Mouse (Mus musculus): Measurements from ENCODE around the gene Tnmd. TPM values are rescaled to one million over a fixed set of nuclear protein-coding genes. Genes with fewer than 3 reads are reported as not detected.
A peak's percentile ranks its signal among the peaks of the same experiment; 100 is the strongest.

Gene Tnmd
- polyA plus RNA-seq (2015; fragmentation: Nextera tagmentation; extraction: Ambion mirVana), result 0.53 and 0.96 TPM in 2 replicates

GRCm38 (mm10) chrX:133850680-133851079 lies at the start of gene Tnmd:
TSS of gene Tnmd (plus strand) at chrX:133850980.
- ATAC-seq, result no peak
- no peak within 1 kb of the TSS for H3K27ac ChIP-seq
- H3K27me3 ChIP-seq, result no peaks in the 10 kb centered on the region
- no peak within 1 kb of the TSS for H3K4me2 ChIP-seq (replicated peaks)
- no peak within 1 kb of the TSS for H3K4me3 ChIP-seq (replicated peaks)
- H3K9me3 ChIP-seq, result no peaks in the 10 kb centered on the region
- WGBS, result 89% methylated on average over 5 of the region's 5 CpGs
- no peak within 1 kb of the TSS for H3K9ac ChIP-seq (replicated peaks)
- no peaks in the 10 kb centered on the region for H3K4me1 ChIP-seq (replicated peaks)
- no peaks in the 10 kb centered on the region for H3K36me3 ChIP-seq

- 92% methylated on average over 4 of the region's 4 CpGs for WGBS
- Histone ChIP-seq H3K9ac (replicated peaks) (no peak overlapping the region), H3K4me2 (replicated peaks) (no peak overlapping the region), H3K27me3 (no peaks in the 10 kb centered on the region), H3K4me3 (replicated peaks) (no peak overlapping the region), H3K36me3 (no peaks in the 10 kb centered on the region), H3K9me3 (no peaks in the 10 kb centered on the region), H3K4me1 (replicated peaks) (no peaks in the 10 kb centered on the region), H3K27ac (no peak overlapping the region)
- ATAC-seq, result no peak
These were observed 2.9 kb downstream of the Tnmd start for GRCm38 (mm10) chrX:133853637-133854036.

GRCm38 (mm10) chrX:133869743-133870142 lies 19.0 kb downstream of the Tnmd start:
- no peaks in the 10 kb centered on the region for H3K4me1 ChIP-seq (replicated peaks)
- no peak for ATAC-seq
- 96% methylated on average over 6 of the region's 6 CpGs for WGBS
- H3K9ac ChIP-seq (replicated peaks), result no peak overlapping the region
- H3K27ac ChIP-seq, result no peak overlapping the region
- H3K36me3 ChIP-seq, result no peaks in the 10 kb centered on the region
- H3K4me2 ChIP-seq (replicated peaks), result no peak overlapping the region
- H3K27me3 ChIP-seq, result no peaks in the 10 kb centered on the region
- no peak overlapping the region for H3K4me3 ChIP-seq (replicated peaks)
- no peaks in the 10 kb centered on the region for H3K9me3 ChIP-seq

- Histone ChIP-seq H3K4me3 (replicated peaks) (no peak overlapping the region), H3K27me3 (no peaks in the 10 kb centered on the region), H3K4me2 (replicated peaks) (no peak overlapping the region), H3K4me1 (replicated peaks) (no peaks in the 10 kb centered on the region), H3K9ac (replicated peaks) (no peak overlapping the region), H3K9me3 (no peaks in the 10 kb centered on the region), H3K36me3 (peaks cover 13% of the 10 kb centered on the region), H3K27ac (no peak overlapping the region)
- ATAC-seq, result no peak
- WGBS, result 99% methylated on average over 3 of the region's 3 CpGs
These were observed 36.5 kb downstream of the Tnmd start for GRCm38 (mm10) chrX:133887308-133887707.

- H3K9me3 ChIP-seq, result no peaks in the 10 kb centered on the region
- H3K4me2 ChIP-seq (replicated peaks), result no peak overlapping the region
- WGBS, result 89% methylated on average over 5 of the region's 5 CpGs
- no peaks in the 10 kb centered on the region for H3K4me1 ChIP-seq (replicated peaks)
- H3K36me3 ChIP-seq, result peaks cover 13% of the 10 kb centered on the region
- no peak overlapping the region for H3K4me3 ChIP-seq (replicated peaks)
- H3K9ac ChIP-seq (replicated peaks), result no peak overlapping the region
- H3K27ac ChIP-seq, result no peak overlapping the region
- no peak for ATAC-seq
- H3K27me3 ChIP-seq, result no peaks in the 10 kb centered on the region
These were observed 37.3 kb downstream of the Tnmd start for GRCm38 (mm10) chrX:133888111-133888510.

GRCm38 (mm10) chrX:133898014-133898542 lies 47.3 kb downstream of the Tnmd start, which contains the start of gene Tspan6:
TSS of gene Tspan6 (minus strand) at chrX:133898429.
- Histone ChIP-seq H3K4me3 (replicated peaks) (peak within 1 kb of the TSS; percentile 57), H3K9me3 (no peaks in the 10 kb centered on the region), H3K27ac (peak within 1 kb of the TSS; percentile 70), H3K9ac (replicated peaks) (peak within 1 kb of the TSS; percentile 81), H3K27me3 (no peaks in the 10 kb centered on the region), H3K4me2 (replicated peaks) (peak within 1 kb of the TSS; percentile 55), H3K4me1 (replicated peaks) (0 out of 2 replicates have a peak, but pooled peaks cover 4% of the 10 kb centered on the region), H3K36me3 (peaks cover 12% of the 10 kb centered on the region)
- WGBS, result 32% methylated on average over 33 of the region's 33 CpGs
- peak; percentile 98 for ATAC-seq

- H3K4me3 ChIP-seq (replicated peaks), result no peak within 1 kb of the TSS
- no peak for ATAC-seq
- no peak within 1 kb of the TSS for H3K9ac ChIP-seq (replicated peaks)
- H3K27me3 ChIP-seq, result peaks cover 11% of the 10 kb centered on the region; the same call in 1 of the 2 replicates
- H3K9me3 ChIP-seq, result no peaks in the 10 kb centered on the region
- H3K27ac ChIP-seq, result no peak within 1 kb of the TSS
- no peaks in the 10 kb centered on the region for H3K36me3 ChIP-seq
- H3K4me2 ChIP-seq (replicated peaks), result no peak within 1 kb of the TSS
- 35% methylated on average over 3 of the region's 3 CpGs for WGBS
- H3K4me1 ChIP-seq (replicated peaks), result peaks cover 6% of the 10 kb centered on the region; the same call in 1 of the 2 replicates
These were observed 57.5 kb downstream of the Tnmd start, which contains the start of gene Srpx2 for GRCm38 (mm10) chrX:133908261-133908660. TSS of gene Srpx2 (plus strand) at chrX:133908426.

GRCm38 (mm10) chrX:133911397-133912103 lies 60.8 kb downstream of the Tnmd start:
- no peak overlapping the region for H3K4me2 ChIP-seq (replicated peaks)
- H3K27ac ChIP-seq, result no peak overlapping the region
- H3K9ac ChIP-seq (replicated peaks), result no peak overlapping the region
- no peaks in the 10 kb centered on the region for H3K36me3 ChIP-seq
- no peak for ATAC-seq
- no peaks in the 10 kb centered on the region for H3K9me3 ChIP-seq
- H3K4me3 ChIP-seq (replicated peaks), result no peak overlapping the region
- H3K4me1 ChIP-seq (replicated peaks), result peaks cover 6% of the 10 kb centered on the region; the same call in 1 of the 2 replicates
- peaks cover 11% of the 10 kb centered on the region; the same call in 1 of the 2 replicates for H3K27me3 ChIP-seq
- WGBS, result 30% methylated on average over 10 of the region's 10 CpGs

GRCm38 (mm10) chrX:133913006-133913405 lies 62.2 kb downstream of the Tnmd start:
- Histone ChIP-seq H3K27ac (no peak overlapping the region), H3K4me2 (replicated peaks) (no peak overlapping the region), H3K36me3 (no peaks in the 10 kb centered on the region), H3K9me3 (no peaks in the 10 kb centered on the region), H3K9ac (replicated peaks) (no peak overlapping the region), H3K4me3 (replicated peaks) (no peak overlapping the region), H3K27me3 (peaks cover 11% of the 10 kb centered on the region; the same call in 1 of the 2 replicates), H3K4me1 (replicated peaks) (peaks cover 6% of the 10 kb centered on the region; the same call in 1 of the 2 replicates)
- 86% methylated on average over 3 of the region's 3 CpGs for WGBS
- ATAC-seq, result no peak

GRCm38 (mm10) chrX:133914219-133914618 lies 63.4 kb downstream of the Tnmd start:
- 66% methylated on average over 7 of the region's 7 CpGs for WGBS
- H3K36me3 ChIP-seq, result no peaks in the 10 kb centered on the region
- H3K4me1 ChIP-seq (replicated peaks), result peaks cover 6% of the 10 kb centered on the region; the same call in 1 of the 2 replicates
- no peak overlapping the region for H3K4me3 ChIP-seq (replicated peaks)
- H3K9me3 ChIP-seq, result no peaks in the 10 kb centered on the region
- H3K27ac ChIP-seq, result no peak overlapping the region
- H3K4me2 ChIP-seq (replicated peaks), result no peak overlapping the region
- peaks cover 11% of the 10 kb centered on the region; the same call in 1 of the 2 replicates for H3K27me3 ChIP-seq
- no peak for ATAC-seq
- no peak overlapping the region for H3K9ac ChIP-seq (replicated peaks)
